Mouse (Mus musculus) lung, embryonic 15.5 days (tissue): ENCODE results near the gene Prss34. TPM values are rescaled to one million over a fixed set of nuclear protein-coding genes. Genes with fewer than 3 reads are reported as not detected.

Experiments used
- ATAC-seq: fragments of 200-750 bp; cut with Nextera tagmentation; 2 replicates; pipeline ENCODE4 v1.8.0; 2017; ENCODE audit warnings: moderate number of reproducible peaks, borderline replicate concordance; ENCODE audit not compliant: low FRiP score, low TSS enrichment; ENCODE audit errors: extremely low read depth
- H3K27ac ChIP-seq: fragments of 300-500 bp; sonication (generic); 2 replicates; pipeline ENCODE4 v1.5.1; 2015; ENCODE audit warnings: moderate library complexity, mild to moderate bottlenecking, inconsistent platforms
- H3K27me3 ChIP-seq: fragments of 300-500 bp; sonication (generic); 2 replicates; pipeline ENCODE4 v1.6.1; 2015; ENCODE audit warnings: inconsistent platforms
- H3K36me3 ChIP-seq: fragments of 300-500 bp; sonication (generic); 2 replicates; pipeline ENCODE4 v1.6.1; 2015; ENCODE audit warnings: inconsistent platforms
- H3K4me1 ChIP-seq: fragments of 300-500 bp; sonication (generic); 2 replicates; pipeline ENCODE4 v1.6.1; 2015; ENCODE audit warnings: inconsistent platforms
- H3K4me2 ChIP-seq: fragments of 300-500 bp; sonication (generic); 2 replicates; pipeline ENCODE4 v1.6.1; 2015; ENCODE audit warnings: inconsistent platforms, mild to moderate bottlenecking, moderate library complexity
- H3K4me3 ChIP-seq: fragments of 300-500 bp; sonication (generic); 2 replicates; pipeline ENCODE4 v1.5.1; 2015; ENCODE audit warnings: mild to moderate bottlenecking, inconsistent platforms
- H3K9ac ChIP-seq: fragments of 300-500 bp; sonication (generic); 2 replicates; pipeline ENCODE4 v1.6.1; 2015; ENCODE audit warnings: inconsistent platforms
- H3K9me3 ChIP-seq: fragments of 300-500 bp; sonication (generic); 2 replicates; pipeline ENCODE4 v1.6.1; 2016; ENCODE audit warnings: inconsistent platforms
- WGBS: fragments of 180-500 bp; shearing (Covaris S2); methylation state at CpG from one replicate; pipeline ENCODE4 v1.1.7; 2015; 5-methylcytosine and 5-hydroxymethylcytosine counted together
- polyA plus RNA-seq: library from polyadenylated mRNA; unstranded; fragments of >200 nt; fragmentation: Nextera tagmentation; extraction: Ambion mirVana; gene quantifications from 2 replicates; pipeline ENCODE4 v1.2.1, GENCODE M21; 2015

Prss34 gene
- polyA plus RNA-seq, 1 experiment from 2014 or later = 0.80 TPM

DNA sequence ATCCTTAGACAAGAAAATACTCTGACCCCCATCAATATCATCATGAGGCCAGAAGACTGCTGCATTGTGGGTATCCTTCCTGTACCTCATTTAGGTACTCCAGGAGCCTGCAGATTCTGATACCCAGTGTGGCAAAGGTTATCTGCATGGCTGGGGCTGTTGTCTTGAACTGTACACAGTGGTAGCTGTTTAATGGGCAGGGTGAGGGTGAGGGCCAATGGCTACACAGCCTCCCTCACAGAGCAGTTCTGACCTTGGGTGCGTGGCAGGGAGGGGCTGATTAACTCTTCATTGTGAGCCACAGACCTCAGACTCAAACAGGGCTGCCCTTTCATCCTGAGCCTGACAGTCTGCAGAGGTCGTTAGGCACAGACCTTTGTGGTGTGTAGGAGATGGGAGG, 24.7 kb downstream of the Prss34 start:
- Histone ChIP-seq H3K4me3 (no peak overlapping the region), H3K27me3 (no peaks in the 10 kb centered on the region), H3K4me2 (no peak overlapping the region), H3K36me3 (no peaks in the 10 kb centered on the region), H3K27ac (no peak overlapping the region), H3K9ac (no peak overlapping the region), H3K9me3 (no peaks in the 10 kb centered on the region), H3K4me1 (no peaks in the 10 kb centered on the region)
- ATAC-seq = no peak
- WGBS = 3% methylated on average over 2 of the region's 2 CpGs

DNA sequence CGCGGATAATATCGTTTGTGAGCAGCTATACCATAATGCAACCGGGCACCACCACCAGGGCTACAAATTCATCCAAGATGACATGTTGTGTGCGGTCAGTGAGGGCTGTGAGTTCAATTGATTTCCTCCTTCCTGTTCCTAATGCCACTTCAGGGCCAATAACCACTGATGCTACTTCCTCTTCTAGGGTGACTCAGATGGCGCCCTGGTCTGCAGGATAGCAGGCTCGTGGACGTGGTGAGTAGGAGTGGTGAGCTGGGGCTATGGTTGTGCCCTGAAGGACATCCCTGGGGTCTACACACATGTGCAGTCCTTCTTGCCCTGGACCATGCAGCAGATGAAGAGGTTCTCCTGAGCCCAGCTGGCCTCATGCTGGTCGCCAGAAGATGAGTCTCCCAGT, 34.1 kb downstream of the Prss34 start:
- Histone ChIP-seq H3K36me3 (no peaks in the 10 kb centered on the region), H3K4me2 (no peak overlapping the region), H3K9ac (no peak overlapping the region), H3K27ac (no peak overlapping the region), H3K4me3 (no peak overlapping the region), H3K4me1 (no peaks in the 10 kb centered on the region), H3K9me3 (no peaks in the 10 kb centered on the region), H3K27me3 (peaks cover 9% of the 10 kb centered on the region; the same call in 1 of the 2 replicates)
- no peak for ATAC-seq
- 60% methylated on average over 9 of the region's 9 CpGs for WGBS

DNA sequence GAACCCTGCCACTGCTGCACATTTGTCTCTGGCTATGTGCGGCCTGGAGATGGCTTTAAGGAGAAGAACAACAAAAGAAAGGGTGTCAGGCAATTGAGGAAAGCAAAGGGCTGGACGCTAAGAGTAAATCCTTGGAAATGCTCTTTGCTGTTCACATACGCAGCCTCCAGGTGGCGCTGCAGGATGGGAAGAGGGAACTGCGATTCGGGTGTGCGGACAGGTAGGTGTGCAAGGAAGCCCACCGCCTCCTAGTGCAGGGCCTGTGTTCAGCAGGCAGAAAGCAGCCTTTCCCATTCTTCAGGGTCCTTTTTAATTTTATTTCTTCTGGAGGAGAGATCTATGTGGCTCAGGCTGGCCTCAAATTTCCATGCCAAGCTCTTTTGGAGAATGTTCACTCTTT, 35.7 kb downstream of the Prss34 start:
- Histone ChIP-seq H3K9me3 (no peaks in the 10 kb centered on the region), H3K27me3 (peaks cover 9% of the 10 kb centered on the region; the same call in 1 of the 2 replicates), H3K27ac (no peak overlapping the region), H3K4me3 (no peak overlapping the region), H3K4me1 (no peaks in the 10 kb centered on the region), H3K4me2 (no peak overlapping the region), H3K9ac (no peak overlapping the region), H3K36me3 (no peaks in the 10 kb centered on the region)
- 1% methylated on average over 8 of the region's 8 CpGs for WGBS
- ATAC-seq = no peak

DNA sequence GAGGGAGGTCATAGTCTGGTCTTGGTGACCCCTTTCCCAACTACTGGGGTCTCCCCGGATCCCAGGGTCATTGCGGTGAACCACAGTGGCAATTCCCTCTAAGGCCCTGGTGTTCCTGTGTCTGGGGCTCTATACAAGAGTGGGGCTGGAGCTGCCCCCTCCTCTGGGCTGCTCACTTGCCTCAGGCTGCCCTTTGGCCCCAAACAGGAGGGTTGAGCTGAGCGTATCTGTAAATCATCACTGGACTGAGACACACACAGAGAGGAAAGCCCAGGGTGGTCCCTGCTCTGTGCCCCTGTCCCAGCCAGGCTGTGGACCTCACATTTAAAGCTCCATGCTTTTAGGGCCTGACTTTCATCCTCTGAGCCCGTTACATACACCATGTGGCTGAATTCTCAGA, 40.0 kb downstream of the Prss34 start:
- ATAC-seq = no peak
- peaks cover 6% of the 10 kb centered on the region; the same call in 1 of the 2 replicates for H3K27me3 ChIP-seq
- WGBS = 72% methylated on average over 4 of the region's 4 CpGs

DNA sequence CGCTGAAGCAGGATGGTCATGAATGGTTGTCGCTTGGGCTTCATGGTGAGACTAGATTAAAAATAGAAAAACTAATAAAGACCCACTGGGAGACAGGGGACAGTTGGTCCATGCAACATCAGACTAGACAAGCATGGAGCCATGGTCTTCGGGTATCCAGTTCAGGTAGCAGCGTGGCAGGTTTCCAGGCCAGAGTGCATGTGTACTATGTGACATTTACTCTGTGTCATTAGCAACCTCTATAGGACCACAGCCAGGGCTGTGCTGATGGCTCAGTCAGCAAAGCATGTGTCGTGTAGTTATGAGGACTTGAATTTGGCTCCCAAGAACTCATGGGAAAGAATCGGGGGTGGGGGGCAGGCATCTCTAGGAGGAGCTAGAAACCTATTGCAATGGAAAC, 41.8 kb downstream of the Prss34 start:
- H3K9me3 ChIP-seq = no peaks in the 10 kb centered on the region
- H3K4me1 ChIP-seq = no peaks in the 10 kb centered on the region
- no peak overlapping the region for H3K9ac ChIP-seq
- H3K36me3 ChIP-seq = no peaks in the 10 kb centered on the region
- H3K4me3 ChIP-seq = no peak overlapping the region
- ATAC-seq = no peak
- H3K27ac ChIP-seq = no peak overlapping the region
- WGBS = 84% methylated on average over 6 of the region's 6 CpGs
- H3K4me2 ChIP-seq = no peak overlapping the region
- no peaks in the 10 kb centered on the region for H3K27me3 ChIP-seq

More for the DNA sequence above, 40.0 kb downstream of the Prss34 start:
- H3K4me2 ChIP-seq = no peak overlapping the region
- no peak overlapping the region for H3K27ac ChIP-seq
- H3K9me3 ChIP-seq = no peaks in the 10 kb centered on the region
- H3K36me3 ChIP-seq = no peaks in the 10 kb centered on the region
- no peak overlapping the region for H3K9ac ChIP-seq
- no peaks in the 10 kb centered on the region for H3K4me1 ChIP-seq
- H3K4me3 ChIP-seq = no peak overlapping the region

DNA sequence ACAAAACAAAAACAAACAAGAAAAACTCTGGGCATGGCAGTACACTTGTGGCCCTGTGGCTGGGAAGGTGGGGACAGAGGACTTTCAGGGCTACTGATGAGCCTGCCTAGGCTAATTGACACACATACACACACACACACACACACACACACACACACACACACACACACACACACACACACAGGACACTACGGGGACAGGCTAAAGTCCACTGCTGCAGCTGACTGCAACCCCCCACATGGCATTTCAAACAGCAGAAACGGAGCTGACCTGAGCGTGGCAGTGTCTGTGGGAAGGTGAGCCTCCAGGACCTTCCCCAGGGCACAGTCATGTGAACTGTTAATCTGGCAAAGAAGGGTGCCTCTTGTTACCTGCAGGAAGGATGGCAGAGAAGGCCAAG, 43.3 kb downstream of the Prss34 start:
- Histone ChIP-seq H3K9me3 (no peaks in the 10 kb centered on the region), H3K9ac (no peak overlapping the region), H3K4me1 (no peaks in the 10 kb centered on the region), H3K4me2 (no peak overlapping the region), H3K4me3 (no peak overlapping the region), H3K36me3 (no peaks in the 10 kb centered on the region), H3K27me3 (no peaks in the 10 kb centered on the region), H3K27ac (no peak overlapping the region)
- WGBS = 40% methylated on average over 3 of the region's 3 CpGs
- ATAC-seq = no peak

DNA sequence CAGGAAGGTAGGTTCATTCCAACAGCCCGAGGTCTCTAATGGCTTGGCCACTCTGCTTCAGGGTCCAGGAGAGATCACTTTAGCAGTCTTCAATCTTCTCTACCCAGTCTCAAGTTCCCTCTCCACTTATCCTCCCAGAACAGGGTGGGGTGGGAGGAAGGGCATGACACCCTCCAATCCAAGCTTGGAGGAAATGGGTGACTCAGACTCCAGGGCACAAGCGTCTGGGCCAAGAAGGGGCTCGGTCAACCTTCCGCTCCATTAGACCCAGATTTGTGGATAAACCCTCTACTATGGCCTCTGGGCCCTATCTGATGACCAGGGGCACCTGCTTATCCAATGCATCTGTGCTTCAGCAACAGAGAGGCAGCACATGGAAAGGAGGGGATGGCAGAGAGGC, 47.3 kb downstream of the Prss34 start, which contains the start of gene Tpsab1:
Gene Tpsab1 (minus strand): TSS at position 101 of the 400 bp plus-strand sequence.
- H3K4me1 ChIP-seq = no peaks in the 10 kb centered on the region
- 86% methylated on average over 4 of the region's 4 CpGs for WGBS
- no peak within 1 kb of the TSS for H3K4me3 ChIP-seq
- H3K9ac ChIP-seq = no peak within 1 kb of the TSS
- no peaks in the 10 kb centered on the region for H3K9me3 ChIP-seq
- no peak for ATAC-seq
- no peak within 1 kb of the TSS for H3K4me2 ChIP-seq
- no peak within 1 kb of the TSS for H3K27ac ChIP-seq
- H3K36me3 ChIP-seq = no peaks in the 10 kb centered on the region
- no peaks in the 10 kb centered on the region for H3K27me3 ChIP-seq

Other genes starting within 250 kb of the Prss34 start
- gene Tmem204, start 214.8 kb upstream of the Prss34 start, polyA plus RNA-seq = 88.2 and 93.2 TPM in 2 replicates
- gene Telo2, start 182.4 kb upstream of the Prss34 start, polyA plus RNA-seq = 42.2 and 46.3 TPM in 2 replicates
- 0.14 TPM in 1 of 2 replicates, not detected in the other for gene Ptx4, start 177.6 kb upstream of the Prss34 start, polyA plus RNA-seq
- 21.4 and 22.4 TPM in 2 replicates for gene Clcn7, start 165.0 kb upstream of the Prss34 start, polyA plus RNA-seq
- 0.44 and 0.50 TPM in 2 replicates for gene Ccdc154, start 135.9 kb upstream of the Prss34 start, polyA plus RNA-seq
- gene Gm38655, start 122.9 kb upstream of the Prss34 start, polyA plus RNA-seq = 9.0 and 10.3 TPM in 2 replicates
- gene BC003965, start 113.8 kb upstream of the Prss34 start, polyA plus RNA-seq = 32.1 and 33.0 TPM in 2 replicates
- 8.6 and 8.8 TPM in 2 replicates for gene Unkl, start 110.0 kb upstream of the Prss34 start, polyA plus RNA-seq
- 43.3 and 47.2 TPM in 2 replicates for gene Gnptg, start 58.3 kb upstream of the Prss34 start, polyA plus RNA-seq
- 45.9 and 46.4 TPM in 2 replicates for gene Tsr3, start 58.2 kb upstream of the Prss34 start, polyA plus RNA-seq
- 0.91 and 1.2 TPM in 2 replicates for gene Baiap3, start 42.0 kb upstream of the Prss34 start, polyA plus RNA-seq
- gene Ube2i, start 23.8 kb upstream of the Prss34 start, polyA plus RNA-seq = 698 TPM in 2 replicates
- gene Prss28, start 10.3 kb downstream of the Prss34 start, polyA plus RNA-seq = not detected in 2 replicates
- not detected in 2 replicates for gene Prss29, start 20.3 kb downstream of the Prss34 start, polyA plus RNA-seq
- gene Tpsab1, start 47.2 kb downstream of the Prss34 start, polyA plus RNA-seq = 0.19 and 0.24 TPM in 2 replicates
- gene Tpsb2, start 67.9 kb downstream of the Prss34 start, polyA plus RNA-seq = 3.6 and 5.7 TPM in 2 replicates
- 0.46 and 0.76 TPM in 2 replicates for gene Tpsg1, start 70.9 kb downstream of the Prss34 start, polyA plus RNA-seq
- 2.5 and 2.6 TPM in 2 replicates for gene Cacna1h, start 135.4 kb downstream of the Prss34 start, polyA plus RNA-seq
- gene Tekt4, start 156.2 kb downstream of the Prss34 start, polyA plus RNA-seq = 2.6 and 3.0 TPM in 2 replicates
- 0.06 and 0.09 TPM in 2 replicates for gene Sstr5, start 198.9 kb downstream of the Prss34 start, polyA plus RNA-seq